ENCODE assay signal across 23 mouse cellular contexts in the genomic region with DNA sequence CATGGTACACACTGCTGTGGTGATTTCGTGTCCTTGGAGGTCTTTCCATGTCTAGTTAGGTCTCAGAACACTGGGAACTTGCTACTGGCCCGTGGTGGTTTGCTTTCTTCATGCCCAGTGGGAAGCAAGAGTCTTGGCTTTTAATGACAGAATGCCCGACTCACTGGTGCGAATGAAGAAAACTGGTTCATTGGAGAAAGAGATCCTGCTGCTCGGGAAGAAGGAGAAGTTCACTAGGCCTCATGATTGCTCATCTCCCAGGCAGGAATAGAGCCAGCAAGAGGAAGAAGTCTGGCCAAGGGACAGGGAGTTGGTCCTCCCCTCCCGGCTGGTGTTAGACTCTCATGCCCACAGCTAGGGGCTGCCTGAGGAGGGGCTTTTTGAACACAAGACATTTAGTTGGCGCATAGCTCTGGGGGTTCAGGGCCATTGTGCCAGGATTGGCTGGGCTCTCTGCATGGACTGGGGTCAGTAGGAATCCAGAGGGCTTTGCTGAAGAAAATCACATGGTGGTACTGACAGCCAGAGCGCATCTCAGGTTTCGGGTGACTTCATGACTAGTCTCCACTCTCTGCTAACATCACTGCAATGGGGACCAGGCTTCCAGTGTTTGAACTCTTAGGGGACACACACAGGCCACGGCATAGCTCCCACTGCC. TPM values are rescaled to one million over a fixed set of nuclear protein-coding genes. Genes with fewer than 3 reads are reported as not detected.
A peak's percentile ranks its signal among the peaks of the same experiment; 100 is the strongest.
DNase-seq lines count a peak whose midpoint lies in the region; ATAC-seq lines count a peak whose summit lies in the region.
"Had no signal": no experiment of that assay in that cellular context is flagged by ENCODE, and none has a peak within 500 bp of the region (broad histone marks: within the 10 kb centered on the region; RNA-seq: fewer than 3 reads in every experiment).

No protein-coding gene starts in this region.

- H3K4me2 ChIP-seq in limb, embryonic 15.5 days, result no peak overlapping the region
- H3K4me2 ChIP-seq: heart, embryonic 11.5 days; hindbrain, embryonic 12.5 days had no signal

- H3K27me3 ChIP-seq in limb, embryonic 15.5 days, result no peaks in the 10 kb centered on the region
- no peaks in the 10 kb centered on the region for H3K27me3 ChIP-seq in limb, embryonic 10.5 days (ENCODE audit: low read depth, poor library complexity, severe bottlenecking)
- H3K27me3 ChIP-seq: hindbrain, embryonic 12.5 days had no signal

- H3K36me3 ChIP-seq in limb, embryonic 15.5 days, result no peaks in the 10 kb centered on the region
- no peaks in the 10 kb centered on the region for H3K36me3 ChIP-seq in limb, embryonic 10.5 days
- H3K36me3 ChIP-seq: embryonic facial prominence, embryonic 10.5 days; forebrain, embryonic 10.5 days; hindbrain, embryonic 12.5 days had no signal

- H3K4me3 ChIP-seq in limb, embryonic 15.5 days, result no peak overlapping the region
- no peak overlapping the region for H3K4me3 ChIP-seq in limb, embryonic 10.5 days
- H3K4me3 ChIP-seq: embryonic facial prominence, embryonic 10.5 days; erythroblast, embryonic 14.5 days; forebrain, embryonic 10.5 days; hindbrain, embryonic 12.5 days had no signal

- H3K27ac ChIP-seq in limb, embryonic 15.5 days, result 0 out of 2 replicates have a peak overlapping the region, but pooled peaks have one; percentile 3
- H3K27ac ChIP-seq in limb, embryonic 10.5 days, result no peak overlapping the region
- H3K27ac ChIP-seq: embryonic facial prominence, embryonic 10.5 days; forebrain, embryonic 10.5 days; hindbrain, embryonic 12.5 days had no signal

- peaks cover 32% of the 10 kb centered on the region for H3K4me1 ChIP-seq in limb, embryonic 15.5 days
- H3K4me1 ChIP-seq in limb, embryonic 10.5 days, result peaks cover 32% of the 10 kb centered on the region

- H3K9me3 ChIP-seq in limb, embryonic 15.5 days, result no peaks in the 10 kb centered on the region
- H3K9me3 ChIP-seq in limb, embryonic 10.5 days (replicated peaks), result no peaks in the 10 kb centered on the region
- H3K9me3 ChIP-seq: embryonic facial prominence, embryonic 10.5 days; forebrain, embryonic 10.5 days; G1E; hindbrain, embryonic 12.5 days had no signal

- ATAC-seq in limb, embryonic 15.5 days (ENCODE audit: insufficient number of reproducible peaks, low FRiP score, low TSS enrichment, low read depth), result no peak
- ATAC-seq: CD4-positive, CD25-positive, alpha-beta regulatory T cell, adult 4 months; forebrain, embryonic 14.5 days; intestine, embryonic 16.5 days had no signal

- H3K9ac ChIP-seq in limb, embryonic 15.5 days, result no peak overlapping the region
- H3K9ac ChIP-seq: hindbrain, embryonic 12.5 days had no signal

- peak; percentile 49 to 58 for DNase-seq in cerebellum, postnatal 10 days
- DNase-seq in cerebellum, postnatal 25 days, result no peak
- DNase-seq in heart, adult 9 months (ENCODE audit: low spot score in 2 of 2), result peak; percentile 42 to 44
- no peak for DNase-seq in heart, postnatal 14 days
- no peak for DNase-seq in limb, embryonic 10.5 days (ENCODE audit: low spot score)
- peak; percentile 46 for DNase-seq in Muller cell, postnatal 12 days (ENCODE audit: inconsistent ontology term)
- DNase-seq in right cerebral cortex, postnatal 14 days, result no peak
- DNase-seq: adrenal gland, postnatal 10 days; B cell, adult 2 months; cerebellum, adult 11-12 months; cerebellum, adult 9-10 months; gastrocnemius, postnatal 36 days; heart, postnatal 36 days had no signal

- 78% methylated on average over 10 of the region's 10 CpGs for WGBS in limb, embryonic 15.5 days
- WGBS in limb, embryonic 10.5 days, result 82% methylated on average over 10 of the region's 10 CpGs

- intact Hi-C loops in heart, postnatal 14 days (cut with DNase I), result no loop called here

RNA-seq across cellular contexts. Expression of a gene that starts 23.4 kb away (rescaled TPM):
- total RNA-seq in heart, postnatal 14 days (2021), result 10 to 100 TPM; 14.3 to 14.5 TPM
- polyA plus RNA-seq in limb, embryonic 15.5 days (2015; fragmentation: Nextera tagmentation; extraction: Ambion mirVana), result 3.5 and 4.1 TPM in 2 replicates
- 2.2 and 2.8 TPM in 2 replicates for polyA plus RNA-seq in limb, embryonic 10.5 days (2016; fragmentation: Nextera tagmentation; extraction: Ambion mirVana)

RNA-seq across cellular contexts. Expression of a gene that starts 24.6 kb away (rescaled TPM):
- under 1 TPM; 0.57 to 0.68 TPM for total RNA-seq in heart, postnatal 14 days (2021)
- not detected in 2 replicates for polyA plus RNA-seq in limb, embryonic 15.5 days (2015; fragmentation: Nextera tagmentation; extraction: Ambion mirVana)
- polyA plus RNA-seq in limb, embryonic 10.5 days (2016; fragmentation: Nextera tagmentation; extraction: Ambion mirVana), result 0.38 TPM in 1 of 2 replicates, not detected in the other
- polyA plus RNA-seq: embryonic facial prominence, embryonic 10.5 days; erythroblast, embryonic 14.5 days; forebrain, embryonic 14.5 days; G1E; hindbrain, embryonic 12.5 days had no signal

Comparison
In these comparisons a context has a peak if more than half of its experiments do, and no peak if none do; other contexts are left out.
1. DNase-seq: peak in cerebellum, postnatal 10 days (2 of 2), heart, adult 9 months (2 of 2) and Muller cell, postnatal 12 days (single experiment); none in cerebellum, postnatal 25 days (0 of 2), heart, postnatal 14 days (0 of 2), limb, embryonic 10.5 days (single experiment) and right cerebral cortex, postnatal 14 days (single experiment).